Mouse (Mus musculus) kidney, postnatal 0 days (tissue): ENCODE results near the gene Rpl32. TPM values are rescaled to one million over a fixed set of nuclear protein-coding genes. Genes with fewer than 3 reads are reported as not detected.

Experiments
- ATAC-seq: fragments of 200-750 bp; cut with Nextera tagmentation; replicated peaks from 2 replicates; pipeline ENCODE4 v1.8.0; 2017; ENCODE audit warnings: low read depth, moderate number of reproducible peaks, moderate TSS enrichment, moderate library complexity; ENCODE audit not compliant: low FRiP score
- DNase-seq: peaks from one replicate; pipeline ENCODE4 v3.0.0-alpha.2; 2016; ENCODE audit warnings: low spot score
- H3K27ac ChIP-seq: fragments of 300-500 bp; sonication (generic); 2 replicates; pipeline ENCODE4 v1.5.1; 2014; ENCODE audit warnings: mild to moderate bottlenecking
- H3K27me3 ChIP-seq: fragments of 300-500 bp; sonication (generic); 2 replicates; pipeline ENCODE4 v1.6.1; 2014; ENCODE audit warnings: low read length, mixed read lengths; ENCODE audit not compliant: insufficient read depth
- H3K36me3 ChIP-seq: fragments of 300-500 bp; sonication (generic); 2 replicates; pipeline ENCODE4 v1.6.1; 2014; ENCODE audit warnings: low read length, mixed read lengths; ENCODE audit not compliant: insufficient read depth
- H3K4me1 ChIP-seq: fragments of 300-500 bp; sonication (generic); replicated peaks from 2 replicates; pipeline ENCODE4 v1.6.1; 2014; ENCODE audit warnings: antibody characterized with exemption, low read length, mixed read lengths; ENCODE audit not compliant: insufficient read depth
- H3K4me2 ChIP-seq: fragments of 300-500 bp; sonication (generic); 2 replicates; pipeline ENCODE4 v1.6.1; 2014; ENCODE audit warnings: mild to moderate bottlenecking, low read length, moderate library complexity, mixed read lengths
- H3K4me3 ChIP-seq: fragments of 300-500 bp; sonication (generic); replicated peaks from 2 replicates; pipeline ENCODE4 v1.5.1; 2014; ENCODE audit warnings: low read depth, low read length
- H3K9ac ChIP-seq: fragments of 300-500 bp; sonication (generic); 2 replicates; pipeline ENCODE4 v1.6.1; 2014; ENCODE audit warnings: low read depth, low read length
- H3K9me3 ChIP-seq: fragments of 300-500 bp; sonication (generic); replicated peaks from 2 replicates; pipeline ENCODE4 v1.6.1; 2016; ENCODE audit warnings: low read length, inconsistent platforms, mixed read lengths
- CTCF ChIP-seq: IDR thresholded peaks from 2 replicates; pipeline ENCODE4 v1.5.1; 2016; ENCODE audit warnings: antibody characterized with exemption, low read depth, mild to moderate bottlenecking, moderate library complexity
- WGBS: fragments of 180-500 bp; shearing (Covaris S2); extraction: QIAGEN DNeasy Blood & Tissue Kit; methylation state at CpG from one replicate; pipeline ENCODE4 v1.1.7; 2014; 5-methylcytosine and 5-hydroxymethylcytosine counted together
- polyA plus RNA-seq: library from polyadenylated mRNA; unstranded; fragments of >200 nt; fragmentation: Nextera tagmentation; extraction: Ambion mirVana; gene quantifications from 2 replicates; pipeline ENCODE4 v1.2.1, GENCODE M21; 2015

Gene Rpl32
- 2,857 and 3,220 TPM in 2 replicates for polyA plus RNA-seq

DNA sequence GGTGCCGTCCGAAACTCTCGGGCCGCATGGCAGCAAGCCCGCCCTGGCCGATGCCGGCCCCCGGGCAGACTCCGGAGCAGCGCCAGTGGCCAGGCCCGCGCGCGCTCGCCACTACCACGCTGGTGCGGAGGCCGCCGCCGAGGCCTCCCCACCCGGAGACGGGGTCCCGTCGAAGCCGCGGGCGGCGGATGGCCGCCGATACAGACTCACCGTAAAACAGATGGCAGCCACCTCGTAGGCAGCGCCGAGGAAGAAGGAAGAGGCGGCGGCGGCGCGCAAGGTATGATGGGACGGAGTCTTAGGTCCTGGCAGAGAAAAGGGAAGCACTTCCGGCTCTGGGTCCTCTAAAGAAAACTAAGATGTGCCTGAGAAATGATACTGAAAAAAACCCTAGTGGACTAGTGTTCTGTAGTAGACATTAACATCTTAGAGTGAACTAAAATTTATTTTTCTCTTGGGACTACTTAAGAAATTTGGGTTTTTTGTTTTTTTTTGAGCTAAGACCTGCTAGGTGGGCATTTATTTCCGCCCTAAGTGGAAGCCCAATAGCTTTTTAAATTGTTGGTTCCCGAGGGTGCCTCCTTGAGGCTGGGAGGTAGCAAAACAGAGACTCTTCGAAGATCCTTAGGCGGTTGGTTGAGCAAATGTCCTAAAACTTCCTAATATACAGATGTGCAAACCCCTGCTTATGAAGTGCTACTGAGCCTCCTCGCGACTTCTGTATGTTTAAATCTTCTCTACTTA is at the start of gene Rpl32:
Rpl32 (minus strand) TSS at position 260 of the 744 bp plus-strand sequence.
- DNase-seq (peak; percentile 96), ATAC-seq (peak; percentile 78)
- Histone ChIP-seq H3K4me2 (peak within 1 kb of the TSS; percentile 75), H3K9ac (peak within 1 kb of the TSS; percentile 96), H3K4me3 (peak within 1 kb of the TSS; percentile 92), H3K36me3 (peaks cover 18% of the 10 kb centered on the region), H3K4me1 (peaks cover 16% of the 10 kb centered on the region), H3K27me3 (no peaks in the 10 kb centered on the region), H3K9me3 (no peaks in the 10 kb centered on the region), H3K27ac (peak within 1 kb of the TSS; percentile 96)
- under 1% methylated on average over 47 of the region's 47 CpGs for whole genome bisulfite sequencing
- TF ChIP-seq CTCF, result peak; percentile 65

DNA sequence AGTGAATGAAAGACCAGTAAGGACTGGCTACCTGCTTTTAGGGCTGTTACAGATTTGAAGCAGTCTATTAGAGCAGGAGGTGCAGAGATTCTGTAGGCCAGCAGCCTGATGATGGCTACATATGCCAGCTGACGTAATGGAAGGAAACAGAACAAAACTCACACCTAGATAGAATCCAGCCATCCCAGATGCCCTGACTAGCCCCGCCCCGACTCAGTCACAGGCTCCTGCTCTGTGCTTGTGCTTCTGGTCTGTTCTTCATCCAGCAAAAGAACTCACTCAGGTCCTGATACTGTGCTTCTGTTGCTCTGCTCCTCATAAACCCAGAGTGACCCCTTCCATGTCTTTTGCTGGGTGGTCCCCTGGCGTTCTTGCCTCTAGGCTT is 47.8 kb upstream of the Rpl32 start:
- DNase-seq (peak; percentile 10), ATAC-seq (no peak)
- no peaks in the 10 kb centered on the region for H3K36me3 ChIP-seq
- no peak overlapping the region for H3K4me3 ChIP-seq
- no peaks in the 10 kb centered on the region for H3K9me3 ChIP-seq
- peaks cover 11% of the 10 kb centered on the region; the same call in 1 of the 2 replicates for H3K4me1 ChIP-seq
- no peak overlapping the region for H3K4me2 ChIP-seq
- H3K27me3 ChIP-seq, result no peaks in the 10 kb centered on the region
- TF ChIP-seq CTCF, result no peak
- 0 out of 2 replicates have a peak overlapping the region, but pooled peaks have one; percentile 2 for H3K27ac ChIP-seq
- H3K9ac ChIP-seq, result no peak overlapping the region
- WGBS, result 71% methylated on average over 4 of the region's 4 CpGs

DNA sequence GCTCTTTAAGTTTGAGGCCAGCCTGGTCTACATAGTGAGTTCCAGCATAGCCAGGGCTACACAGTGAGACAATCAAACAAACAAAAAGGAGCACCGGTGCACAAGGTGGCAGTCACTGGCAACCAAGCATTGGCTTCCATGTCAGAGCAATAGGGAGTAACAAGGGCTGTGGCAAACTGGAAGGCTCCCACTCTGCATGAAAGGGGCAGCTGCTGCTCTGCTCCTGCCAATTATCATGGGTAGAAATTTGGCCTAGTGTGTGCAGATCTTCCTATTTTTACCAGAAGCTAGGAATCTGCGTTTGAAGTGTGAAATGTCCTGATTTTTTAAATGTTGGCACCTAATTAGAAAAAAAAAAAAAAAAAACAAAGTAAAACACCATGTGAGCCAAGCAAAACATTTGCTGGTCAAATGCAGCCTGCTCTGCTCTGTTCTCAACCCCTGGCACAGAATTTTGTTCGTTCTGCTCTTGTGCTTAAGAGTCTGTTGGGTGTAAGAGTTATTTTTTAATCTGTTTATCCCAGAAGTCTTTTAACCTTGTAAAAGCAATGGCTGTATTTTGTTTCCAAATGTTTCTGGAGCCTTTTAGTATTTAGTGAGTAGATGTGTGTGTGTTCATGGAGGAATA is 47.3 kb upstream of the Rpl32 start:
- Histone ChIP-seq H3K9me3 (no peaks in the 10 kb centered on the region), H3K27me3 (no peaks in the 10 kb centered on the region), H3K9ac (no peak overlapping the region), H3K27ac (0 out of 2 replicates have a peak overlapping the region, but pooled peaks have one; percentile 2), H3K4me1 (peaks cover 11% of the 10 kb centered on the region; the same call in 1 of the 2 replicates), H3K4me3 (no peak overlapping the region), H3K4me2 (no peak overlapping the region), H3K36me3 (no peaks in the 10 kb centered on the region)
- WGBS, result 70% methylated on average over 3 of the region's 3 CpGs
- DNase-seq, result no peak
- no peak for TF ChIP-seq CTCF
- ATAC-seq, result no peak

DNA sequence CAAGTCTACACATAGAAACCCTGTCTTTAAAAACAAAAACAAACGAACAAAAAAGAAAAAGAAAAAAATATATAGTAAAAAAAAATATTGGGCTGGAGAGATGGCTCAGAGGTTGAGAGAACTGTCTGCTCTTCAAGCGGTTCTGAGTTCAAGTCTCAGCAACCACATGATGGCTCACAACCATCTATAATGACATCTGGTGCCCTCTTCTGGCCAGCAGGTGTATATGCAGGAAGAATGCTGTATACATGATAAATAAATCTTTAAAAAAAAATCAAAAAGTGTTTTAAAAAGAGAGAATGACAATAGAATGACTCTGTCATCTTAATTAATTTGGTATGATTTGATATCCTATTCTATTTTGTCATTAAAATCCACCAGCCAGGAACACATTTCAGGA is 45.9 kb upstream of the Rpl32 start:
- 74% methylated on average over 2 of the region's 2 CpGs for WGBS
- Histone ChIP-seq H3K36me3 (no peaks in the 10 kb centered on the region), H3K4me1 (peaks cover 5% of the 10 kb centered on the region; the same call in 1 of the 2 replicates), H3K27ac (no peak overlapping the region), H3K4me2 (no peak overlapping the region), H3K4me3 (no peak overlapping the region), H3K9me3 (no peaks in the 10 kb centered on the region), H3K27me3 (no peaks in the 10 kb centered on the region), H3K9ac (no peak overlapping the region)
- peak; percentile 24 for DNase-seq
- TF ChIP-seq CTCF, result peak; percentile 67
- ATAC-seq, result no peak

DNA sequence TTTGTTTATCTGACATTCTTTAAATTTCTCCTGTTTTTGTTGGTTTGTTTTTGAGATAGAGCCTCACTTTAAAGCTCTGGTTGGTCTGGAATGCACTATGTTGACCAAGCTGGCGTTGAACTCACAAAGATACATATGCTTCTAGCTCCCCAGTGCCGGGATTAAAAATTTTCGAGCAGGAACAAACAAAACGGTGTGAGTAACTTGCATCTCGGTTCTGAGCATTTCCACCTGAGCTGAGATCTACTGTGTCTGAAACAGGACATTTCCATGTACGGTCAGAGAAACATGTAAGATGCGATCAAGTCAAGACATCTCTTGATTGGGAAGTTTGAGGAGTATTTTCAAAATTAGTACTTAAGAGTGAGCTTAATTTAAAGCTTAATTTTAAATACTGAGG is 45.4 kb upstream of the Rpl32 start:
- Histone ChIP-seq H3K27me3 (no peaks in the 10 kb centered on the region), H3K9me3 (no peaks in the 10 kb centered on the region), H3K36me3 (0 out of 2 replicates have a peak, but pooled peaks cover 4% of the 10 kb centered on the region), H3K27ac (peak overlapping the region; percentile 62), H3K4me1 (peaks cover under 1% of the 10 kb centered on the region; the same call in 1 of the 2 replicates), H3K4me3 (peak overlapping the region; percentile 47), H3K4me2 (peak overlapping the region; percentile 60), H3K9ac (0 out of 2 replicates have a peak overlapping the region, but pooled peaks have one; percentile 44)
- DNase-seq, result no peak
- no peak for TF ChIP-seq CTCF
- 43% methylated on average over 7 of the region's 7 CpGs for WGBS
- no peak for ATAC-seq

DNA sequence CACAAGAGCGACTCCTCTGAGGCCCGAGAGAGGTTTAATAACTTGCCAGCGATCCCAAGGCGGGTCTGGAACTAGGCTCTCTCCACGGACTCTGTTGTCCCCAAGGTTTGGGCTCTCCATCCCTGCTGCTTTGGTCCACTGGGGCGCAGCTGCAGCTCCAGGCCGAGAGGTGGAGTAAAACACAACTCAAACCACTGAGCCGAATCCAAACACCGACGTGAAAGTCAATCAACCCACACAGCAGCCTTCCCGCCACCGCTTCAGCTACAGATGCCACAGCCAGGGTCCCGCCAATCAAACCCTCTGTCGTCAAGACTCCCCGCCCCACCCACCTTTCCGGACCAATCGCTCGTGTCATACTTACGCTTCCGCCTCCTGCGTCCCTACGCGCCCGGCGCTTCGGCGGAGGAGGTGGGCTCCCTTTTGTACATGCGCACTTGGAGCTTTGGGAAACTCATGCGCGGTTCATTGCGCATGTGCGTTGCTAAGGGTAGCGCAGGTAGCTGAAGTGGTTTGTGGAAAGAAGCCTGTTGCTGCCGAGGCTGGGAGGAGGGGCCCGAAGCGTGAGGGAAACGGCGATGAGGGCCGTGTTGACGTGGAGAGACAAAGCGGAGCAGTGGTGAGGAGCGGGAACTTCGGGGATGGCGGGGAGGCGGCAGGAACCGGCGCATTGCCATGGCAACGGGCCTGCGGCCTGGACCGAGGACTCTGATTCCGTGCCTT is 44.7 kb upstream of the Rpl32 start, which contains the start of the genes Mbd4 and Ift122:
Mbd4 (minus strand) TSS at position 281 of the 723 bp plus-strand sequence.
Ift122 (plus strand) TSS at position 380 of the 723 bp plus-strand sequence.
- peak within 1 kb of the TSS; percentile 85 for H3K27ac ChIP-seq
- 0 out of 2 replicates have a peak, but pooled peaks cover 7% of the 10 kb centered on the region for H3K36me3 ChIP-seq
- H3K27me3 ChIP-seq, result no peaks in the 10 kb centered on the region
- peak; percentile 68 for TF ChIP-seq CTCF
- DNase-seq, result peak; percentile 100
- H3K4me1 ChIP-seq, result no peaks in the 10 kb centered on the region; the same call in 1 of the 2 replicates
- H3K4me2 ChIP-seq, result peak within 1 kb of the TSS; percentile 60
- ATAC-seq, result peak; percentile 98
- no peaks in the 10 kb centered on the region for H3K9me3 ChIP-seq
- H3K4me3 ChIP-seq, result peak within 1 kb of the TSS; percentile 47
- H3K9ac ChIP-seq, result peak within 1 kb of the TSS; percentile 44; the same call in 1 of the 2 replicates
- WGBS, result under 1% methylated on average over 51 of the region's 51 CpGs
